Mouse (Mus musculus): Measurements from ENCODE around the gene Timp2. TPM values are rescaled to one million over a fixed set of nuclear protein-coding genes. Genes with fewer than 3 reads are reported as not detected.

Gene Timp2
- polyA plus RNA-seq, 1 experiment = 8.4 TPM

DNA sequence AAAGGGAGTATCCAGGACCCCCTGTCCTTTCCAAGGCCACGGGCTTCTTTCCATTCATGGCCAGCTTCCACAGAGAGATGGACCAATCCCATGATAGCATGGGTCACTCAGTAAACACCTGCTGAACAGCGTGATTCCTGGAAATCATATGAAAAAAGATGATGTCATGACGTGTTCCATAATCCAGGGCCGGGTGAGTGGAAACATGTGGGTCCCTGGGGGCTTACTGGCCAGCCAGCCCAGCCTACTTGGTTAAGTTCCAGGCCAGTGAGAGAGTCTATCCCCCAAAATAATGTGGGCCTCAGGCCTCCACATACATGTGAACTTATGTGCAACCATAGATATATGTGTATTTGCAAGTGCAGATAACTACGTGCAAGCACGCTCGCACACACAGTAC, 16.3 kb upstream of the Timp2 start:
- H3K9me3 ChIP-seq = peaks cover 11% of the 10 kb centered on the region
- H3K36me3 ChIP-seq (replicated peaks; ENCODE audit: low read length) = no peaks in the 10 kb centered on the region
- H3K4me1 ChIP-seq = peaks cover 7% of the 10 kb centered on the region
- H3K4me3 ChIP-seq (replicated peaks) = no peak overlapping the region
- no peak for TF ChIP-seq FLI1 (IDR thresholded peaks at IDR 0.05; ENCODE audit: low read length)
- no peak for TF ChIP-seq GATA1 (IDR thresholded peaks at IDR 0.05; ENCODE audit: borderline replicate concordance, low read length)
- peaks cover 70% of the 10 kb centered on the region for H3K27me3 ChIP-seq (replicated peaks)

- TF ChIP-seq GATA1 (IDR thresholded peaks at IDR 0.05; ENCODE audit: borderline replicate concordance, low read length) = no peak
- no peak for TF ChIP-seq FLI1 (IDR thresholded peaks at IDR 0.05; ENCODE audit: low read length)
- Histone ChIP-seq H3K4me1 (peaks cover 7% of the 10 kb centered on the region), H3K4me3 (replicated peaks) (no peak overlapping the region), H3K27me3 (replicated peaks) (peaks cover 66% of the 10 kb centered on the region), H3K9me3 (peaks cover 11% of the 10 kb centered on the region), H3K36me3 (replicated peaks; ENCODE audit: low read length) (no peaks in the 10 kb centered on the region)
These were observed 14.1 kb upstream of the Timp2 start for GRCm38 (mm10) chr11:118369657-118370056.

DNA sequence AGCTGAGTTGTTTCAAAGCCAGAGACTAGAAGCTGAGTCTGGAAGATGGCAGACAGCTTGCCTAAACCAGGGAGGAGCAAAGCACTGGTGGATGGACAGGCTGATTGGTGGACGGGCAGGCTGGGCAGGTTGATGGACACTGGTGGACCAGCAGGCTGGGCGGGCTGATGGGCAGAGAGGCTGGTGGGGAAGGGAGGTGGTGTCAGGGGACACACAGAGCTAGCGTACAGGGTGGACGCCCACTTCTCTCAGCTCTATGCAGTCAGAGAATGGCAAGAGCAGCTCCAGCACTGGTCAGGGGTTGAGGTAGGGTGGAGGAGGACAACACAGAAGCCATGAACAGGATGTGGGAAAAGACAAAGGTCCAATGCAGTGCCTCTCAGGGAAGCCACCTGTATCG, 13.7 kb upstream of the Timp2 start:
- Histone ChIP-seq H3K36me3 (replicated peaks; ENCODE audit: low read length) (no peaks in the 10 kb centered on the region), H3K4me3 (replicated peaks) (peak overlapping the region; percentile 53), H3K4me1 (peaks cover 7% of the 10 kb centered on the region), H3K27me3 (replicated peaks) (peaks cover 66% of the 10 kb centered on the region), H3K9me3 (peaks cover 11% of the 10 kb centered on the region)
- TF ChIP-seq FLI1 (IDR thresholded peaks at IDR 0.05; ENCODE audit: low read length) (no peak), GATA1 (IDR thresholded peaks at IDR 0.05; ENCODE audit: borderline replicate concordance, low read length) (no peak)

- Histone ChIP-seq H3K4me3 (replicated peaks) (no peak overlapping the region), H3K27me3 (replicated peaks) (peaks cover 68% of the 10 kb centered on the region), H3K36me3 (replicated peaks; ENCODE audit: low read length) (no peaks in the 10 kb centered on the region), H3K9me3 (peaks cover 11% of the 10 kb centered on the region), H3K4me1 (peaks cover 12% of the 10 kb centered on the region)
- TF ChIP-seq GATA1 (IDR thresholded peaks at IDR 0.05; ENCODE audit: borderline replicate concordance, low read length) (no peak), FLI1 (IDR thresholded peaks at IDR 0.05; ENCODE audit: low read length) (no peak)
These were observed 12.8 kb upstream of the Timp2 start for GRCm38 (mm10) chr11:118368330-118368729.

- H3K4me3 ChIP-seq (replicated peaks) = no peak overlapping the region
- H3K9me3 ChIP-seq = peaks cover 11% of the 10 kb centered on the region
- peaks cover 72% of the 10 kb centered on the region for H3K27me3 ChIP-seq (replicated peaks)
- peaks cover 23% of the 10 kb centered on the region for H3K4me1 ChIP-seq
- no peaks in the 10 kb centered on the region for H3K36me3 ChIP-seq (replicated peaks; ENCODE audit: low read length)
- no peak for TF ChIP-seq FLI1 (IDR thresholded peaks at IDR 0.05; ENCODE audit: low read length)
These were observed 11.0 kb upstream of the Timp2 start for GRCm38 (mm10) chr11:118366559-118366958.

DNA sequence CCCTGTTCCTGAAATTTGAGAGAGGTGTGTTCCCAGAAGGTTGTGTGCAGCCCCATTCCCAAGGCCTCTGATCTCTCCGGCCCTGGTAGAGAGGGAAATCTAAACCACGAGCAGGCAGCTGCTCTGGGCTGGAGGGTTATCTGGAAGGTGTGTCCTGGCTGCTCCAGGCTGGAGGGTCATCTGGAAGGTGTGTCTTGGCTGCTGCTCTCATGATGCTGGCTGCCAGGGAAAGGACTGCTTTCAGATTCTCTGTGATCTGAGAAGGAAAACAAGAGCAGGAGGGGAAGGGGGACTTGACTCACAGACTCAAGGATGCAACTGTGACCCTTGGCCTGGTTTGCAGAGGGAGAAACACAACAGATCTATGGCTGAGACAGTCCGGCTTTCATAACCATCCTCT, 10.6 kb upstream of the Timp2 start:
- Histone ChIP-seq H3K36me3 (replicated peaks; ENCODE audit: low read length) (no peaks in the 10 kb centered on the region), H3K9me3 (peaks cover 11% of the 10 kb centered on the region), H3K4me1 (peaks cover 23% of the 10 kb centered on the region), H3K4me3 (replicated peaks) (no peak overlapping the region), H3K27me3 (replicated peaks) (peaks cover 69% of the 10 kb centered on the region)
- no peak for TF ChIP-seq FLI1 (IDR thresholded peaks at IDR 0.05; ENCODE audit: low read length)
- no peak for TF ChIP-seq GATA1 (IDR thresholded peaks at IDR 0.05; ENCODE audit: borderline replicate concordance, low read length)

- Histone ChIP-seq H3K36me3 (replicated peaks; ENCODE audit: low read length) (no peaks in the 10 kb centered on the region), H3K9me3 (peaks cover 11% of the 10 kb centered on the region), H3K27me3 (replicated peaks) (peaks cover 70% of the 10 kb centered on the region), H3K4me3 (replicated peaks) (no peak overlapping the region), H3K4me1 (peaks cover 27% of the 10 kb centered on the region)
- TF ChIP-seq GATA1 (IDR thresholded peaks at IDR 0.05; ENCODE audit: borderline replicate concordance, low read length) (no peak), FLI1 (IDR thresholded peaks at IDR 0.05; ENCODE audit: low read length) (no peak)
These were observed 9.6 kb upstream of the Timp2 start for GRCm38 (mm10) chr11:118365171-118365570.

DNA sequence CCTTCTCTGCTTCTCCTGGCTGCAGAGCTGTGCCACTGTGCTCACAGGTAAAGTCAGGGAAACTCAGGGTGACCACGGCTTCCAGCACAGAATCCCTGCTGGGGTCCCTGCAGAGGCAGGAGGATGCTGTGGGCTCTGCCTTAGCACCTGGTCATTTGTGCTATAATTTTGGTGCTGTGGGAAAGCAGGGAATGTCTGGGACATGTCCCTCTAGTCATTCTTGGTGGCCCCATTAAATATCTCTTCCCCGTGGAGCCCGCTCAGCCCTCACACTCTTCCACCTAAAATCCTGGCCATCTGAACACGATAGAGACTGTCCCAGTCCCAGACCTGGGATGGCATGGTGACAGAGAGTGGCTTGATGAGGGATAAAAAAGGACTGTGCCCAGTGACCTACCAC, 8.5 kb upstream of the Timp2 start:
- peaks cover 22% of the 10 kb centered on the region for H3K4me1 ChIP-seq
- peaks cover 7% of the 10 kb centered on the region for H3K9me3 ChIP-seq
- H3K36me3 ChIP-seq (replicated peaks; ENCODE audit: low read length) = no peaks in the 10 kb centered on the region
- H3K4me3 ChIP-seq (replicated peaks) = peak overlapping the region; percentile 20
- no peak for TF ChIP-seq FLI1 (IDR thresholded peaks at IDR 0.05; ENCODE audit: low read length)
- TF ChIP-seq GATA1 (IDR thresholded peaks at IDR 0.05; ENCODE audit: borderline replicate concordance, low read length) = no peak
- peaks cover 69% of the 10 kb centered on the region for H3K27me3 ChIP-seq (replicated peaks)

- Histone ChIP-seq H3K4me3 (replicated peaks) (peak overlapping the region; percentile 71), H3K4me1 (peaks cover 20% of the 10 kb centered on the region)
- TF ChIP-seq GATA1 (IDR thresholded peaks at IDR 0.05; ENCODE audit: borderline replicate concordance, low read length) = no peak
- no peak for TF ChIP-seq FLI1 (IDR thresholded peaks at IDR 0.05; ENCODE audit: low read length)
These were observed 7.5 kb upstream of the Timp2 start for GRCm38 (mm10) chr11:118362971-118363518.

DNA sequence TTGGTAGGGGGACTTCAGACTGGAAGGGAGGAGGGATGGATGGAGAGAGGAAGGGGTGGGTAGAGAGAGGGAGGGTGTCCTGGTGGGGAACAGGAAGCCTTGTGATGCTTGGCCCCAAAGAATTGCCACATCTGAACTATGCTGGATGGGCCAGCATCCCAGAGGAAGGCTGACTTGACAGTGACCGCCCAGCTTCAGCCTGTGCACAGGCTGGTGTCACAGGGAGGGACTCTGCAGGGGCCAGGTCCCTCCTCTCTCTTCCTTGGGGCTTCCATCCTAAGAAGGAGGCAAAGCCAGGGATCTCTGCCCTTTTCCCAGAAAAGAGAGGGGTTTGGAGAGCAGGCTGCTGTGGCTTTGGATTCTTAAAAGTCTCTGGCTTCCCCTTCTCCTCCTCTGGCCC, 7.0 kb upstream of the Timp2 start:
- TF ChIP-seq GATA1 (IDR thresholded peaks at IDR 0.05; ENCODE audit: borderline replicate concordance, low read length) = no peak
- TF ChIP-seq FLI1 (IDR thresholded peaks at IDR 0.05; ENCODE audit: low read length) = no peak
- H3K27me3 ChIP-seq (replicated peaks) = peaks cover 79% of the 10 kb centered on the region
- peaks cover 20% of the 10 kb centered on the region for H3K4me1 ChIP-seq
- H3K36me3 ChIP-seq (replicated peaks; ENCODE audit: low read length) = no peaks in the 10 kb centered on the region
- no peak overlapping the region for H3K4me3 ChIP-seq (replicated peaks)
- no peaks in the 10 kb centered on the region for H3K9me3 ChIP-seq

More at GRCm38 (mm10) chr11:118362971-118363518, 7.5 kb upstream of the Timp2 start:
- Histone ChIP-seq H3K27me3 (replicated peaks) (peaks cover 75% of the 10 kb centered on the region), H3K36me3 (replicated peaks; ENCODE audit: low read length) (no peaks in the 10 kb centered on the region), H3K9me3 (peaks cover 1% of the 10 kb centered on the region; the same call in 1 of the 2 replicates)
